Mouse (Mus musculus): ENCODE measurements around the gene Ckap5. TPM values are rescaled to one million over a fixed set of nuclear protein-coding genes. Genes with fewer than 3 reads are reported as not detected.
"Not testable (repeated sequence)": the region's sequence is repeated elsewhere in the genome, so short reads cannot be mapped to it uniquely, and the experiment has no call there.

Gene Ckap5
- total RNA-seq (2018; cell fraction: chromatin; rRNA removed), result 100 to 1,000 TPM in 2 of 26 experiments, 10 to 100 TPM in 24; 31.5 to 102 (median 77.5) TPM
- 10 to 100 TPM; 20.9 to 42.7 (median 34.1) TPM for total RNA-seq (2018; cell fraction: cytosol; rRNA removed)
- total RNA-seq (2018; cell fraction: nucleus; rRNA removed), result 10 to 100 TPM; 26.9 to 71.1 (median 46.9) TPM
- polyA plus RNA-seq (2018), result 21.7 to 29.7 TPM (median 26.2 TPM) in 3 replicates

DNA sequence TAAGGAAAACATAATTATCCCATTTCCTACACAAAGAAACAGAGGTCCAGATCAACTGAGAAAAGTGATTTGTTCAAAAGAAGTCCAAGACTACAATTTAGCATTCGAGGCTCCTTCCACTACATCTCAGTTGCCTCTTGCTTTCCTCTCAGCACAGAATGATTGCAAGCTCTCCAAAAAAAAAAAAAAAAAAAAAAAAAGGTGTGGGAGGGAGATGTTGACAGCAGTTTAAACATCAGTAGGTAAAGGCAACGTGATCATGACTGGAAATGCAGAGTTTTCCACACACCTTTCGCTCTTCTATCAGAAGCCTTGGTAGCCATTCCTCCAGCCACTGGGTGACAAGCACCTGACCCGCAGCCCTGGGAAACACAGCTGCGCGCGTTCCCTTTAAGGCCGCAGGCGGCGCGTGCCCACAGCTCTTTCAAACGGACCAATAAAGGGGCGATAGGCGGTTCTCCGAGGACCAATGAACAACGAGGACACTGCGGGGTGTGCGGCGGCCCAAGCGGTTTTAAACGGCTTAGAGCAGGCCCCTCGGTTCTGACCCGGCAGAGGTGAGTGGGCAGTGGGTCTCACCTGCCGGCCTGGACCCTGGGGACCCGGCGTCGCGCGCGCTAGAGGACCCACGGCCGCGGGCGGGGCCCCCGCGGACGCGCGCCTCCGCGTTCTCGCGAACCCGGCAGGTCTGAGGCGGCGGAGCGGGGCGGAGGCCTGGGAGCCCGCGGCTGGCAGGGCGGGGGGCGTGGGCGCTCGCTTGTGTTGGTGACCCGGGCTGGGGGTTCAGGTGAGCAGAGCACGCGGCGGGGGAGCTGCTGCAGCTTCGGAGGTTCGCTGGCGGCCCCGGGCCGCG is at the start of gene Ckap5:
Ckap5 (plus strand) TSS at position 469 of the 853 bp plus-strand sequence.
- WGBS (ENCODE audit: missing documents), result under 1% methylated on average over 61 of the region's 64 CpGs
- Histone ChIP-seq H3K36me3 (ENCODE audit: inconsistent target) (no peaks in the 10 kb centered on the region), H3K27ac (no peak within 1 kb of the TSS), H3K79me2 (ENCODE audit: inconsistent target) (peaks cover 46% of the 10 kb centered on the region), H3K4me3 (ENCODE audit: inconsistent target) (peak within 1 kb of the TSS; percentile 82)

DNA sequence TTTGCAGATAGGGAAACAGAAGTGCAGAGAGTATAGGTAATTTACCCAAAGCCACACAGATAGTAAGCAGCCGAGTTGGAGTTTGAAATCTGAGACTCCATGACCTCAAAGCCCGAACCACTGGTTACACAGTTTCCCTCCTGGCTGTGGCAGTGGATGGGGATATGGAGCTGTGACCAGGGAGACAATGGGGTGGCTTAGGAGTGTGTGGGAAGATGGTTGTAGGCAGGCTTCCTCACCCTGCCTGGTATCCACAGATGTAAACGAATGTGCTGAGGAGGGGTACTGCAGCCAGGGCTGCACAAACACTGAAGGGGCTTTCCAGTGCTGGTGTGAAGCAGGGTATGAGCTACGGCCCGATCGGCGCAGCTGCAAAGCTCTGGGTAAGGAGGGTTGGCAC is 49.7 kb upstream of the Ckap5 start:
- no peaks in the 10 kb centered on the region for H3K36me3 ChIP-seq (ENCODE audit: inconsistent target)
- WGBS (ENCODE audit: missing documents), result 73% methylated on average over 7 of the region's 7 CpGs
- no peaks in the 10 kb centered on the region for H3K79me2 ChIP-seq (ENCODE audit: inconsistent target)
- H3K4me3 ChIP-seq (ENCODE audit: inconsistent target), result peak overlapping the region; percentile 27
- peak overlapping the region; percentile 40; the same call in 1 of the 2 replicates for H3K27ac ChIP-seq

DNA sequence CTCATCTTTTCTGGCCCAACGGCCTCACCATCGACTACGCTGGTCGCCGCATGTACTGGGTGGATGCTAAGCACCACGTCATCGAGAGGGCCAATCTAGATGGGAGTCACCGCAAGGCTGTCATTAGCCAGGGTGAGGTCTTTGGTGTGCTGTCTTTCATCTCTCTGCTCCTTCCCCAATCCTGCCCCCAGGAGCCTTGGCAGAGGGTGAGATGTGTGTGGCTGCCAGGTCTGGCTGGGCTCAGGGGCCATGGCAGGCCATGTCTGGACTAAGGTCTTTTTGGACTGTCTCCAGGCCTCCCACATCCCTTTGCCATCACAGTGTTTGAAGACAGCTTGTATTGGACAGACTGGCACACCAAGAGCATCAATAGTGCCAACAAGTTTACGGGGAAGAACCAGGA is 46.2 kb upstream of the Ckap5 start:
- Histone ChIP-seq H3K36me3 (ENCODE audit: inconsistent target) (no peaks in the 10 kb centered on the region), H3K79me2 (ENCODE audit: inconsistent target) (no peaks in the 10 kb centered on the region), H3K4me3 (ENCODE audit: inconsistent target) (no peak overlapping the region), H3K27ac (no peak overlapping the region)
- whole genome bisulfite sequencing (ENCODE audit: missing documents), result 89% methylated on average over 9 of the region's 9 CpGs

DNA sequence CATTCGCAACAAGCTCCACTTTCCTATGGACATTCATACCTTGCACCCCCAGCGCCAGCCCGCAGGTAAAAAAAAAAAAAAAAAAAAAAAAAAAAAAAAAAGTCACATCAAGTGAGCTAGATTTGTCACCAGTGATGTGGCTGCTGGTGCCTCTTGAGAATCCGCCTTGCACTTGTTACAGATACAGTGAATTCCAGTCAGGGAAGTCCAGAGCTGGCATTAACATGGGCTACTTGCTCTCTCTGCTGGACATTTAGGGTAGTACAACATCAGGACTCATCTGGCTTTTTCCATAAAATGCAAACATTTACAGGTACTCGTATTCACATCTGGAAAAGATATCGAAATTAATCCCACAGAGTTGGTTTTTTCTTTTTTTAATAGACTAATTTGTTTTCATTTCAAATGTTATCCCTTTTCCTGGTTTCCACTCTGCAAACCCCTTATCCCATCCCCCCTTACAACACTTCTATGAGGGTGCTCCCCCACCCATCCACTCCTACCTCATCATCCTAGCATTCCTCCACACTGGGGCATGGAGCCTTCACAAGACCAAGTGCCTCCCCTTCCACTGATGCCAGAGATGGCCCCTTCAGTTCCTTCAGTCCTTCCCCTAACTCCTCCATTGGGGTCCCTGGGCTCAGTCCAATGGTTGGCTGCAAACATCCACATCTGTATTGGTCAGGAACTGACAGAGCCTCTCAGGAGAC is 45.6 kb upstream of the Ckap5 start:
- no peaks in the 10 kb centered on the region for H3K36me3 ChIP-seq (ENCODE audit: inconsistent target)
- no peaks in the 10 kb centered on the region for H3K79me2 ChIP-seq (ENCODE audit: inconsistent target)
- no peak overlapping the region for H3K4me3 ChIP-seq (ENCODE audit: inconsistent target)
- H3K27ac ChIP-seq, result no peak overlapping the region
- 58% methylated on average over 6 of the region's 6 CpGs for WGBS (ENCODE audit: missing documents)

DNA sequence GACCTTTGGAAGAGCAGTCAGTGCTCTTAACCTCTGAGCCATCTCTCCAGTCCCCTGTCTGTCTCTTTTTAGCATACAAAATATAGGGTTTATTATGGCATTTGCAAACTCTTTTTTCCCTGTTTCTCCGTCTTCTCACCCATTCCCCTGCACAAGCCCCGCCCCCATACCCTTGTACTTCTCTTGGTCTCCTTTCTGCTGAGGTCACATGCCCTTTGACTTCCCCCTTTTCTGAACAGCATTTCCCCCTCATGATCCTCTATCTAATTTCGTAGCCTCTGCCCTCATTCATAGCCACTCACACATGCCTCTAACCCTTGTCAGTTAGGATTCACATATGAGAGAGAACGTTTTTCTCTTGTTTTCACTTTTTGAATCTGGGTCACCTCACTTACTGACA is 41.9 kb upstream of the Ckap5 start:
- Histone ChIP-seq H3K27ac (peak overlapping the region; percentile 84), H3K4me3 (ENCODE audit: inconsistent target) (no peak overlapping the region), H3K79me2 (ENCODE audit: inconsistent target) (no peaks in the 10 kb centered on the region), H3K36me3 (ENCODE audit: inconsistent target) (peaks cover 12% of the 10 kb centered on the region; the same call in 1 of the 2 replicates)
- 4% methylated on average over 4 of the region's 4 CpGs for WGBS (ENCODE audit: missing documents)

DNA sequence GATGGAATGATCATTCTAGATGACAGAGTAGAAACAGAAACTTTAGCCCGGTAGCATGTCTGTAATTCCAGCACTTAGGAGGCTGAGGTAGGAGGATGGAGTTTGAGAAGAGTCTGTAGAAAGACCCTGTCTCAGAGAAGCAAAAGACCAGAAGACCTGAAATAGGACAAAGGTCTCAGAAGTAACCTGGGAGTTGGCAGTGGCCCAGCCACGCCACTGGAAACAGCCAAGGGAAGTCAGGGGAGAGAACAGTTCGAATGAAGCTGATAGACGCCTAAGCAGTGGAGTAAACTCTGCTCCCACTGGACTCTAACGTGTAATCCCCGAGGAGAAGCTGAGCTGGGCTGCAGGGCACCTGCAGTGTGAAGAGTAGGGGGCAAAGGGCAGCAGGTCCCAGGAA is 41.3 kb upstream of the Ckap5 start:
- WGBS (ENCODE audit: missing documents), result 58% methylated on average over 6 of the region's 6 CpGs
- H3K79me2 ChIP-seq (ENCODE audit: inconsistent target), result no peaks in the 10 kb centered on the region
- peaks cover 16% of the 10 kb centered on the region; the same call in 1 of the 2 replicates for H3K36me3 ChIP-seq (ENCODE audit: inconsistent target)
- H3K4me3 ChIP-seq (ENCODE audit: inconsistent target), result no peak overlapping the region
- H3K27ac ChIP-seq, result peak overlapping the region; percentile 84

DNA sequence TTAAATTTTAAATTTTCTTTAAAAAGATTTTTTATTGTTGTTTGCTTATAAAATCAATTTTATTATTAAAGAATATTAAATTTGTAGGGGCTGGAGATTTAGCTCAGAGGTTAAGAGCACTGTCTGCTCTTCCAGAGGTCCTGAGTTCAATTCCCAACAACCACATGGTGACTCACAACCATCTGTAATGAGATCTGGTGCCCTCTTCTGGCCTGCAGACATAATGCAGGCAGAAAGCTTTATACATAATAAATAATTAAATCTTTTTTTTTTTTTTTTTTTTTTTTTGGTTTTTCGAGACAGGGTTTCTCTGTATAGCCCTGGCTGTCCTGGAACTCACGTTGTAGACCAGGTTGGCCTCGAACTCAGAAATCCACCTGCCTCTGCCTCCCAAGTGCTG is 39.3 kb upstream of the Ckap5 start:
- peaks cover 25% of the 10 kb centered on the region; the same call in 1 of the 2 replicates for H3K36me3 ChIP-seq (ENCODE audit: inconsistent target)
- H3K27ac ChIP-seq; H3K79me2 ChIP-seq (ENCODE audit: inconsistent target); H3K4me3 ChIP-seq (ENCODE audit: inconsistent target): not testable (repeated sequence)
- no CpG with 5 or more reads among the region's 3 CpGs for WGBS (ENCODE audit: missing documents)

DNA sequence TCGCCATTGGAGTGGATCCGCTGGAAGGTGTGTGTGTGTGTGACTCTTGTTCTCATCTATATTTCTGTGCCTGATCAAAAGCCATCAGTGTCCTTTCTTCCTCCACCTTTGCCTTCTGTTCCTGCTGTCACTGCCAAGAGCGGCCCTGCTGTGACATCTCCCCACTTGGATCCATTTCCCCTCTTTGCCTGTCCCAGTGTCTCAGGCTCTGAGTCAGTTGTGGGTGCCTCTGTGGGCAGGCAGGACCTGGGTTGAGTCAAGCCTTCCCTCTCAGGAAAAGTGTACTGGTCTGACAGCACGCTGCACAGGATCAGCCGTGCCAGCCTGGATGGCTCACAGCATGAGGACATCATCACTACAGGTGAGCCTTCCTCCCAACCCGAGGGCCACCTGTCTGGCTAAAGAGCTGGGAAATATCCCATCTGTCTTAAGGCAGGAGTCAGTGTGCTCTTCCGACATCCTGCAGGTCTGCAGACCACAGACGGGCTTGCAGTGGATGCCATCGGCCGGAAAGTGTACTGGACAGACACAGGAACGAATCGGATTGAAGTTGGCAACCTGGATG is 34.4 kb upstream of the Ckap5 start:
- Histone ChIP-seq H3K79me2 (ENCODE audit: inconsistent target) (no peaks in the 10 kb centered on the region), H3K27ac (no peak overlapping the region), H3K36me3 (ENCODE audit: inconsistent target) (peaks cover 25% of the 10 kb centered on the region; the same call in 1 of the 2 replicates), H3K4me3 (ENCODE audit: inconsistent target) (no peak overlapping the region)
- 93% methylated on average over 12 of the region's 12 CpGs for WGBS (ENCODE audit: missing documents)

DNA sequence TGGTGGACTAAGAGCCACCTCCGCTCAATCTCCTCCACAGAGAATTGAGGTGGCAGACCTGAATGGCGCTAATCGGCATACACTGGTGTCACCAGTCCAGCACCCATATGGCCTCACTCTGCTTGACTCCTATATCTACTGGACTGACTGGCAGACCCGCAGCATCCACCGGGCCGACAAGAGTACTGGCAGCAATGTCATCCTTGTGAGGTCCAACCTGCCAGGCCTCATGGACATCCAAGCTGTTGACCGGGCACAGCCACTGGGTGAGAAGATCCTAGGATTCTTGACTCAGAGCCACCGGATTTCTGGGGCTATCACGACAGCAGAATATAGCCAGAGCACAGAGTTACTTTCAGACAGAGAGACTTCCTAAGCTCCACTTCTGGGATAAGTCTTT is 32.6 kb upstream of the Ckap5 start:
- Histone ChIP-seq H3K36me3 (ENCODE audit: inconsistent target) (peaks cover 19% of the 10 kb centered on the region; the same call in 1 of the 2 replicates), H3K79me2 (ENCODE audit: inconsistent target) (no peaks in the 10 kb centered on the region), H3K4me3 (ENCODE audit: inconsistent target) (no peak overlapping the region), H3K27ac (no peak overlapping the region)
- WGBS (ENCODE audit: missing documents), result 99% methylated on average over 9 of the region's 9 CpGs

DNA sequence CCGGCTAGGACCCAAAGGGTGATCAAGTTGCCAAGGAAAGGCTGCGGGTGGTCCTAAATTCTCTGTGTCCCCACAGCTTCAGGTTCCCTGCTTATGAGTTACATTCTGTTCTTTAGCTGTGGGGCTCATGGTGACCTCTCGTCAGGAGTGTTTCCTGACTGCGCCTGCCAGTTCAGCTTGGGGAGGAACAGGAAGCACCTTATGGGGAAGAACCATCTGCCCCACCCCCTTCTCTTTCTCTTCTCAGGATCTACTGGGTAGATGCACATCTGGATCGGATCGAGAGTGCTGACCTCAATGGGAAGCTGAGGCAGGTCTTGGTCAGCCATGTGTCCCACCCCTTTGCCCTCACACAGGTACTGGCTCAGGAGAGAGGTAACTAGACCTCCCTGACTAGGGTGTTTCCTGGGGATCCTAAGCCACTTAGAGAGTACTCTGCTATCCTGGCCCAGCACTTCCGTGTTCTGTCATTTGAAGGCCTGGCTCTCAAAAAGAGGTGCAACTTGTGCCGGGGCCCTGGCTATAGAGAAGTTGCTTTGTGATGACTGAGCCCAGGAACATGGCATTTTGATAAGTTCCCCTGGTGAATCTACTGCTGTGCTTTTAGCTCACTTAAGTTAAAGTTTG is 28.4 kb upstream of the Ckap5 start:
- Histone ChIP-seq H3K27ac (peak overlapping the region; percentile 43), H3K79me2 (ENCODE audit: inconsistent target) (no peaks in the 10 kb centered on the region), H3K4me3 (ENCODE audit: inconsistent target) (peak overlapping the region; percentile 14; the same call in 1 of the 2 replicates), H3K36me3 (ENCODE audit: inconsistent target) (peaks cover 20% of the 10 kb centered on the region)
- 35% methylated on average over 7 of the region's 8 CpGs for WGBS (ENCODE audit: missing documents)

DNA sequence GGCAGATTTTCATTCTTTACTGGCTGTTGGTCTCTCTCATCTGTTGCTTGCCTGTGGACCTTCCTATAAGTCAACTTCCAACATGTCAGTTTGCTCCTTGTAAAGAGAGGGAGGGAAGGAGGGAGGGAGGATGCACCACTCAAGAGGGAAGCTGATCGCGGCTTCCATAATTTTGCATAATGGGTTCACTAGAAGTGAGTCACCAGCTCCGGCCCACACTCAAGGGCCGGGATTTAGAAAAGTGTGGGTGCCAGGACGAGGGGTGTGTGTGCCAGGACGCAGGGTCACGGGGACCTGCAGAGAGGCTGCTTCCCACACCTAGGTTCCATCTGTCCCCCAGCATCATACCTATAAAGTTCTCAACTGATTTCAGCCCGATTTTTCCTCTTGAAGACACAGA is 18.5 kb upstream of the Ckap5 start:
- Histone ChIP-seq H3K79me2 (ENCODE audit: inconsistent target) (no peaks in the 10 kb centered on the region), H3K4me3 (ENCODE audit: inconsistent target) (no peak overlapping the region), H3K27ac (no peak overlapping the region), H3K36me3 (ENCODE audit: inconsistent target) (peaks cover 25% of the 10 kb centered on the region; the same call in 1 of the 2 replicates)
- WGBS (ENCODE audit: missing documents), result 86% methylated on average over 8 of the region's 8 CpGs

DNA sequence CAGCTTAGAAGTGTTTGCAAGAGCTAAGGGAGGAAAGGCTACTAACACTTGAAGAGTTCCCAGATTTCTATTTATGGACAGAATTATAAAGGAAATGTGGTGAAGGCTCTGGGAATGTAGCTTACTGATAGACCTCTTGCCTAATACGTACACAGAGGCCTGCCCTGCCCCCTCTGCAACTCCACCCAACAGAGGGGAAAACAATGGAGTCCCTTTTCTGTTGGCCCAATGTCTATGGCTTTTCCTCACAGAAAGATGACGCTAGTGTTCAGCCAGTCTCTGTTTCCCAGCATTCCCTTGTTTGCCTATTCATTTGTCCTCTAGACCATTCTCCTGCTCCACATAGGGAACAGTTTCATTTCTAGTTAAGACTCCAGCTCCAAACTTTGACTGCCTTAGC is 9.4 kb upstream of the Ckap5 start:
- Histone ChIP-seq H3K79me2 (ENCODE audit: inconsistent target) (no peaks in the 10 kb centered on the region), H3K4me3 (ENCODE audit: inconsistent target) (no peak overlapping the region), H3K36me3 (ENCODE audit: inconsistent target) (no peaks in the 10 kb centered on the region), H3K27ac (no peak overlapping the region)
- 80% methylated on average over 2 of the region's 2 CpGs for WGBS (ENCODE audit: missing documents)

DNA sequence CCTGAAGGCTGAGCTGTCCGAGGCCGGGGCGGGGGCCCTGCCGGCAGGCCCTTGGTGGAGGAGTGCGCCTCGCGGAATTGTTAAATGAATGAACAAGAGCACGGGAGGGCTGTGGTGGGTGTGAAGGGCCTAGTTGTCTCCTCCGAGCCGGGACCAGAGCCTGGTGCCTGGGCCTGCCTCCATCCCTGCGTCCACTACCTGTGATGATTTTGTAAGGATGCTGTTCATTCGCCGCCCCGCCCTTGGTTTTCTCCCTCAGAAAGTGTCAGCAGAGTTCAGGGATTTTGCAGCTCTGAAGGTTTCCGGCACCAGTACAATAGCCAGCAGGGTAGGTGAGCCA is 555 bp downstream of the Ckap5 start:
- Histone ChIP-seq H3K4me3 (ENCODE audit: inconsistent target) (peak overlapping the region; percentile 82), H3K36me3 (ENCODE audit: inconsistent target) (no peaks in the 10 kb centered on the region), H3K27ac (no peak overlapping the region), H3K79me2 (ENCODE audit: inconsistent target) (peaks cover 52% of the 10 kb centered on the region)
- WGBS (ENCODE audit: missing documents), result 1% methylated on average over 15 of the region's 15 CpGs

DNA sequence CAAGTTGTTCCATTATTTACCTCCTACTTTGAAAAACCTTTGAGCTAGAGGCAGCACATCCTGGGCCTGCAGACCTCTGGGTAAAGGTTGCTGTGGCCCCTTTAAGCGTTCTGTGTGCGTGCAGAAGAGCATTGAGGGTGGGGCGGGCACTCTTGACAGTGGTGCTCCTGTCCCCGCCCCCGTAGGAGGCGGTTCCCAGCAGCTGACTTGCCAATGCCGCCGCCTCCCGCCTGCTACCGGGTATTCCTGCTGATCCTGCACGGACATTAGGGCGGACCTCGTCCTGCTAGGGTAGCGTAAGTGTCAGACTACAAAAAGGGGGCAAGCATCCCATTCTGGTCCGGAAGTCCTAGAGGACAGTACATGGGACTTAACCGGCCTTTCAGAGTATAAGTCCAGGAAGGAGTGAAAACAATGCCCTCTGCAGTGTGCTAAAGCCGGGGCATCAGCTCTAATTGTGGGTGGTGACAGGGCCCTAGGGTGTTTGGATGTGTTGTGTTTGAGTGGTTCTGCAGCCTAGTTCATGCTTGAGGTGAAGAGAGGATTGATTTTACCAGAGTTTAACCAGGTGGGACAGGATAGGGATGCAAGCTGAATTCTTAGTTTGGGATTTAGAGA is 11.1 kb downstream of the Ckap5 start:
- Histone ChIP-seq H3K79me2 (ENCODE audit: inconsistent target) (peaks cover 100% of the 10 kb centered on the region), H3K4me3 (ENCODE audit: inconsistent target) (peak overlapping the region; percentile 47), H3K36me3 (ENCODE audit: inconsistent target) (no peaks in the 10 kb centered on the region), H3K27ac (peak overlapping the region; percentile 10; the same call in 1 of the 2 replicates)
- WGBS (ENCODE audit: missing documents), result under 1% methylated on average over 17 of the region's 17 CpGs

Data from macrophage (primary cell).